Mouse (Mus musculus): ENCODE data around the gene Zfp385a.
A peak's percentile ranks its signal among the peaks of the same experiment; 100 is the strongest.

The Zfp385a gene

DNA sequence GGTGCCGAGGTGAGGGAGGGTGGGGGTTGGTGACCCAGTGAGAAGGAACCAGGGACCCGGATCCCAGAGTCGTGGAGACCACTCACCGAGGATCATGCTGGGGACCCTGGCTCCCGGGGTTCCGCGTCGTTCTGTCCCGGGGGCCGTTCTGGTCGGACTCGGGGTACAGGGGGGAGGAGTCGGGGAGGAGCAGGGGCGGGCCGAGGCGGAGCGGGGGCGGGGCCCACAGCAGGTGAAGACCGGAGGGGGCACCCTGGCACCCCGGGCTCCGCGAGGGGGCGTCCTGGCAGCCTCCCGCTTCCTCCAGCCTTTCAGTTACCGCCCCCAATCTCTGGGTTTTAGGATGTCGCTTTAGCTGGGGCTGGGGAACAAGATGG is at the start of gene Zfp385a:
Zfp385a (minus strand) TSS at position 133 of the 377 bp plus-strand sequence.
- DNase-seq (ENCODE audit: low spot score in 2 of 2), result peak; percentile 55 to 68

DNA sequence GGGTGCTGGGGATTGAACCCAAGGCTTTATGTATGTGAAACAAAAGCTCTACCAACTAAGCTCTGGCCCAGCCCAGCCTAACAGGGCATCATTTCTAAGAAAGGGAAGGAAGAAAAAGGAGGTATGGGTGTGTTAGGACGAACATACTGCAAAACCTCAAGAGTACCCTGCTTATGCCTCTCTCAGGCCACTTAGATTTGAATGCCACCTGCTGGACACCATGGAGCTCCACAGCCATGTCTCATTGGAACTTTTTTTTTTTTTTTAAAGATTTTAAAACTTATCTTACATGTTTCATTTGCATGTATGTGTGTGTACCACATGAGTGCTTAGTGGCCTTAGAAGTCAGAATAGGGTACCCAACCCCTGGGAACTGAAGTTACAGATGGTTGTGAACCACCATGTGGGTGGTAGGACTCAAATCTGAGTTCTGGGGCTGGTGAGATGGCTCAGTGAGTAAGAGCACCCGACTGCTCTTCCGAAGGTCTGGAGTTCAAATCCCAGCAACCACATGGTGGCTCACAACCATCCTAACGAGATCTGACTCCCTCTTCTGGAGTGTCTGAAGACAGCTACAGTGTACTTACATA is 48.8 kb upstream of the Zfp385a start:
- DNase-seq (ENCODE audit: low spot score in 2 of 2), result no peak

DNA sequence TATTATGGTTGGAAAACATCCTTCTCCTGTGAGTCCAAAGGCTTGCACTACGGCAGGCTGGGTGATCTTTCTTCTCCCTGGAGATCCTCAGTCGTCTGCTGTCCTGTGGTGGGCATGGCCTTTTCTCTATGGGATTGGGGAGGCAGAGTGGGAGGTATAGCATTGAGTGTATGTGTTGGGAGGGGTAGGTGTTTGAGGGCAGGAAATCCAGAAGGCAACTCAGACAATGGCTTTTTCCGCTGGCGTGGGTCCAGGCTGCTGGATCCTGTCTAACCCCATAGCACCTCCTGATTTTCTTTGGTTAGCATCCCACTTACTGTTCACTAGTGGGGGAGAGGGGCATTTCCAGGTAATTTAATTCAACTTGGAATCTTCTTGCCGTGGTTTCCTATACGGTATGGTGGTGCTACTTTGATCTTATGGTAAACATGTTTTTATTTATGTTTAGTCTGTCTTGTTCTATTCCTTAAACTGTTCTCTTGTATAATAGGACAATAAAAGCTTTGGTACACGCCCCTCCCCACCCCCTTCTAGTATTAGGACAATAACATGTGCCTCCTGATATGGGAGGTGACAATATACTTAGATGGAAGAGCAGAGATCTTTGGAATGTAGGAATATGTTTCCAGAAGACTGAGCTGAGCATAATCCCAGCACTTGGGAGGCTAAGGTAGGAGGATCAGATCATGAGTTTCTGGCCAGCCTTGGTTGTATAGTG is 44.0 kb upstream of the Zfp385a start:
- DNase-seq (ENCODE audit: low spot score in 2 of 2), result no peak

DNA sequence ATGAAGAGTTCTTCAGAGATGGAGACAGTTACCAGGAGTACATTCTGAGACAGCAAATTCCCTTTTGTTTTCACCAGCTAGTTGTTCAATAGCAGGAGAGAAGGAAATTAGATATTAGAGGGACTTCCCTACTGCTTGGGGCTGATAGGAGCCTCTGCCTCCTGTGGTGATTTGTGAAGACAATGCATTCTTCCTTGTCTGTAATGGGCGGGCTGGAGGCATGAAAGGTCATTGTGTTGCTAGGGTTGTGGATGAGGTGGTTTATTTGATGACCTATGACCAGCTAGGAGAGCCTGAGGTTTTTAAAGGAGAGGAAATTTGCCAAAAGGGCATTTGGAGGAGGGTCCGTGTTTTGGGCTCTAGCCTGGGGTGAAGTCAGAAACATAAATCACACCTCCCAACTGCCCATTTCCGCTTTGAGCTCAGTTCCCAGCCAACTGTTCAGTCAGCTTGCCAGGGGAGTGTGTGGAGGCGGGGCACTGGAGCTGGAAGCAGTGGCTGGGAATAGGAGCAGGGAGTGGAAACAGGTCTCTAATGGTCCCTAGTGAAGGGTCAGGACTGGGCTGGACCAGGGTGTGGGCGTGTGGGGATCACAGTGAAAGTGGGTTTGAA is 43.0 kb upstream of the Zfp385a start:
- DNase-seq (ENCODE audit: low spot score in 2 of 2), result no peak

DNA sequence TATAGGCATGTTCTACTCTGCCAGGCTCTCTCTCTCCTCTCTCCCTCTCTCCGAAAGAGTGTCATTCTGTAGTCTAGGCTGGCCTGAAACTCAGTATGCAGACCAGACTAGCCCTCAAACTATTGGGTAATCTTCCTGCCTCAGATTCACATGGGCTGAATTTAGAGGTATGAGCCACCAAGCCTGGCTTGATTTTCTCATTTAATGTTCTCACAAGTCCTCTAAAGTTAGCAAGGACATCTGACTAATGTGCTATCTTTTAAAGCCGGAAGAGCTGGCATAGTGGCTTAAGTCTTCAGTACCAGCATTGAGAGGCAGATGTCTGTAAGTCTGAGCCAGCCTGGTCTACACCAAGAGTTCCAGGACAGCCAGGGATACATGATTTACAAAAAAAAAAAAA is 42.2 kb upstream of the Zfp385a start:
- DNase-seq (ENCODE audit: low spot score in 2 of 2), result no peak

DNA sequence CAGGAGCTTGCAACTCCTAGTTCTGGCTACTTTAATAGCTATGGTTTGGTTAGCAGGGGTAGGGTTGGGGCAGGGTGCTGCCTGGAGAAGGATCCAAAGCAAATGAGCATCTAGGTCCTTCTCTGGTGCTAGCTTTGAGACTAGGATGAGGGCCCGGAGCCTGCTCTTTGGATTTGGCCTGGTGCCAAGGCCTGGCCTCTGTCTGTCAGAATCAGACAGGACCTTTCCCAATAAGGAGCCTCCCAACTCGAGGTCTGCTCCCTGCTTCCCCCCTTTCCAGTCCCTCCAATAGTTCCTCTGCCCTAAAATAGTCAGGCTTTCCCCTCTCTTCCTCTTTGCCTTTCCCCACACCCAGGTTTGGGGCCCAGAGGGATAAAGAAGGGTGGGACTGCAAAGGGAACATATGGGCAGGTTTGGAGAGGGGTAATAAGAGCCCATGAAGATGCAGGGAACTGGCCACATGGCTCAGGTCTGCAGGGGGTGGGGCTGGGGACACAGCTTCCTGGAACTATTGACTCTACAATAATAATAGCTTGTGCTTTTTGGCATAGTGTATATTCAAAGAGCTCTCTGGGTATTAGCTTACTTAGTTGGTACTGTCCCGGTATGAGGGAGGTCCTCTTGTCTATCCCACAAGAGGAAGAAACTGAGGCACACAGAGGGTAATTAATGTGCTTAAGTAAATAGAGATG is 38.9 kb upstream of the Zfp385a start:
- DNase-seq (ENCODE audit: low spot score in 2 of 2), result no peak

DNA sequence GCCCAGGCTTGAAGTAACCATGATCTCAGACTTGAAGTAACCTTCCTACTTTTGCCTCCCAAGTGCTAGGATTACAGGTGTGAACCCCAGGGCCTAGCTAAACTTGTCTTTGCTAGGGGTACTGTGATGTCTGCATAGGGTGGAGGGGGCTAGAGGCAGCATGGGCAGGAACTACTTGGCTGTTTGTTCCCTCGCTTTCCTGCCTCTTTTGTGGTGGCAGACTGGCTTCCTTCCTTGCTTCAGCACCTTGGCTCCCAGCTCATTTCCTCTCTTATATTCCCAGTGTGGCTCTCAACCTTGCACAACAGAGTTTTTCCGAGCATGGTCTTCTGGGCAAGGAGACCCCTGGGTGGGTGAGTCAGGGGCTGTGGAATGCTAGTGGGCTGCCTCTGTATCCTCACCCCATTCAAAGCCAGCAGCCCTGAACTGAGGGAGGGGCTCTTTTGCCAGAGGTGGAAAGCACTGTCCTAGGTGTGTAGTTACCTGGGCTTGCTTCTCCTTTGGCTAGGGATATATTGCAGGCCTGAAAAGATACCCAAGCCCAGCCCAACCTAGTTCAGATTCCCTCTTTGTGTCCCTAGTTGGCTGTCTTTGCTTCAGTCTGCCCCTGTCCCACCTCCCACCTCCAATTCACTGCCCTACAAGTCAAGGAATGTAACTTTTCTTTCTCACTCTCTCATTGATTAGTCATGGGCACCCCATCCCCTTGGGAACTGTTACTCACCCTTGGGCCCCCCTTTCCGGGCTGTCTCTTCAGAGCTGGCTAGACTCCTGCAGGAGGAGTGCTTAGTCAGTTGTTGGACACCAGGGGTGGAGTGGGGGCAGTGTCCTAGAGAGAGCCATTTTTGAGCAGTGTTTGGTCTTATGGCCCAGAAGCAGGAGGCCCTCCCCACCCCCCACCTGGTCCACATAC is 38.1 kb upstream of the Zfp385a start:
- DNase-seq (ENCODE audit: low spot score in 2 of 2), result no peak

DNA sequence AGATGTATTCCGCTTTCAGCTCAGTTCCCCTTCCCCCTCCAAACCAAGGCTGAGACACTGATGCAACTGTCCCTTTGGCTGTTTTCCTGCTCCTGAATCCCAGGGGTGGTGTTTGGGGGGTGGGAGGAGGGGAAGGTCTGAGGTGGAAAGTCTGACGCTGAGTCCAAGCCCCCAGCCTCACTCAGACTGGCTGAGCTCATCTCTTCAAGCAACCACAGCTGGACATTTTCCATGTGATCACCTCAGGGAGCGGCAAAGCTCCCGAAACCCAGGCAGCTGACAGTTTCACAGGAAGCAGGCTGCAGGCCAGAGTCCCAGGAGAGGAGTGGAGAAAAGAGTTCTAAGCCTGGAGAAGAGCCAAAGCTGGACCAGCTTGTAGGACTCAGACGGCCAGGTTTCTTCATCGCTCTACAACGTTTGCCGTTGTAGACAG is 37.0 kb upstream of the Zfp385a start:
- no peak for DNase-seq (ENCODE audit: low spot score in 2 of 2)

DNA sequence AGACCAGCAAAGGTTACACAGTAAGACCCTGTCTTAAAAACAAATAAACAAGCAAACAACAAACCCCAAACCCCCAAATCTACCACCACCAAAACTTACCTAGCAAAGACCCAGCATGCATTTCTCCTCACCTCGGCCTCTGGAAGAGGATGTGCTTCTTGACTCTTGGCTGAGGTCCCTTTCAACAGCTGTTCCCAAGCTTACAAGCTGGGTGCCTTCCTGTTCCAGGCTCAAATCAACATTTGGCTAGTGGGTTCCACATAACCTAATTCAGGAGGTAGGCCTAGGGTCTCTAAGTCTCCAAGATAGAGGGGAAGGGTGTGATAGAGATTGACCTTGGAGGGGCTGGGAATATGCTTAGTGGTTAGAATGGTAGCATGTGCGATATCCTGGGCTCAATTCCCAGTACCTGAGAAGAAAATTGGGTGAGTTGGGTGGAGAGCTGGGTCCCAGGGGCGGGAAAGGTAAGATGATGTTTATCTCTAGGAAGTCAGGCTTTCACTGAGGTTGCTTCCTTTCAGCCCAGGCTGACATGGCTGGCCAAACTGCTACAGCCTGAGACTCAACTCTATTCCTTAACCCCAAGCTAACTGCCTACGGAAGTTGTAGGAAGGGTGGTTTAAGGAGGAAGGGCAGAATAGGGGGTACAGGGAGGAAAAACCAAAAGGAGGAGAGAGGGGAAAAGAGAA is 35.4 kb upstream of the Zfp385a start:
- DNase-seq (ENCODE audit: low spot score in 2 of 2), result no peak

DNA sequence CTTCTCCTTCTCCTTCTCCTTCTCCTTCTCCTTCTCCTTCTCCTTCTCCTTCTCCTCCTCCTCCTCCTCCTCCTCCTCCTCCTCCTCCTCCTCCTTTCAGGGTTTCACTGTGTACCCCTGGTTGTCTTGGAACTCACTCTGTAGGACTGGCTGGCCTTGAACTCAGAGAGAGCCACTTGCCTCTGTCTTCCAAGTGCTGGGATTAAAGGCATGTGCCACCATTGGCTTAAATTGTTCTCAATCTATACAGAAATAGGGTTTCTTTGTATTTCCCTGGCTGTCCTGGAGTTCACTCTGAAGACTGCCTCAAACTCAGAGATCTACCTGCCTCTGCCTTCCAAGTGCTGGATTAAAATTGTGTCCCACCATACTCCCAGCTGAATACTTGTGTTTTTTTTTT is 32.6 kb upstream of the Zfp385a start:
- no peak for DNase-seq (ENCODE audit: low spot score in 2 of 2)

DNA sequence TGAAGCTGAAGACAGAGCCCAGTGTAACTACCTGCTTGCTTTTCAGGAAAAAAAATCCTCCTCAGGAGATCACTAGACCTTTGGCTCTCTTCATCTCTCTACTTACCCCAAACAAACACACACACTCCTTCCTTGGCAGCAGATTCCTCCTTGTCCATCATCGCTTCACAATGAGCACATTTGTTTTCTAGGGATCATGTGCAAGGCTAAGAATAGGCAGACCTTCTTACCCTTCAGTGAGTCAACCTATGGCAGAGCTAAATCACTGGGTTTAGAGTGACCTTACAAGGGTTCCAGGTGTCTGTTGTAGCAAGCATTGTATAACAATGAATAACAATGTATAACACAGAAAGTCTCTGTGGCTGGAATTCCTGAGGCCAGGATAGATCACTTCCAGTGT is 31.8 kb upstream of the Zfp385a start:
- no peak for DNase-seq (ENCODE audit: low spot score in 2 of 2)

DNA sequence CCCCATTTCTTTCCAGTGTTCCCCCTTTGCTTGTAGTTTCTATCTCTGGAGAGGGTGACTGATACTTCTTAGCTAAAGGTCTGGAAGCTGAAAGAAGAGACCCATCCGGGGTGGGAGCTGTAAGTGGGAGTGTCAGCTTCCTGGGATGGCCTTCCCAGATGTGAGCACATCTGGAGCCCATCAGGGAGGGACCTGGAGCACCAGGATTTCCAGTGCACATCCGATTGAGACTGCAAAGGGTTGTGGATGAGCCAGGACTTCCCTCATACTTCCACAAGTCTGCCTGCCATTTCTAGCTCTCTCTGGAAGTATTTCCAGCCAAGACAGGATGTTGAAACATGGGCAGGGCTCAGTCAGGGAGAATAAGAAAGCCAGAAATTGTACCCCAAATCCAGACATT is 31.3 kb upstream of the Zfp385a start:
- DNase-seq (ENCODE audit: low spot score in 2 of 2), result no peak

DNA sequence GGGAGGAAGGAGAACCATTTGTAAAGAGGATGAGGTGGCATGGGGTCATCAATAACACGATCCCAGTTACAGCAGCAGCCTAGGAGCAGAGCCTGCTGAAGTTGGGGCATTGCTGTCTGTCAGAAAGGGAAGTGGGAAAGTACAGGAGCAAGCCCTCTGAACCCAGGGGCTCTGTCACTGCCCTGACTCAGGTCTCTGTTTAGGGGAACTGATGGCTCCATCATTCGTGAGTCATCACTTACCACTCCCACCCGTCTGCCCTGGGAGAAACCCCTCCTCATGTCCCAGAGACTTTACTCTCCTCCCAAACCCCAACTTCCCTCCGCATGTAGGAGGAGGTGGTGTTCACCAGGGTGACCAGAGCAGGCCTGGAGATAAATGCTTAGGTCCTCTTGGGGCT is 30.6 kb upstream of the Zfp385a start:
- no peak for DNase-seq (ENCODE audit: low spot score in 2 of 2)

DNA sequence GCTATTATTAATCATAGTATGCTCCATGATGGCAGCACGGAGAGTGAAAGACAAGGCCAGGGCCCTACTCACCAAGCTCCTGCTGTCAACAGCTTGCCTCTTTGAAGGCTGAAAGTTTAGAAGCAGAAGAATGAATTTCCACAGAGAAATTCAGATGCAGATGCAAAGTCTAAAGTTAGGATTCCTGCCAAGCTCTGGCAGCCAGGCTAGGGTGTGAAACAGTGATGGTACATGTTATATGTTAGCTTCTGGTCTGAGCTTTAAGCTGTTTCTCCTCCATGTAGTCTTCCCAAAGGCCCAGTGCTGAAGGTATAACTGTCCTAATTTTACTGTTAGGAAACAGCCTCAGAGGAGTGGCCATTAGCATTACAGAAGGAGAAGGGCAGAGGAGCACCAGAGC is 29.2 kb upstream of the Zfp385a start:
- DNase-seq (ENCODE audit: low spot score in 2 of 2), result no peak

DNA sequence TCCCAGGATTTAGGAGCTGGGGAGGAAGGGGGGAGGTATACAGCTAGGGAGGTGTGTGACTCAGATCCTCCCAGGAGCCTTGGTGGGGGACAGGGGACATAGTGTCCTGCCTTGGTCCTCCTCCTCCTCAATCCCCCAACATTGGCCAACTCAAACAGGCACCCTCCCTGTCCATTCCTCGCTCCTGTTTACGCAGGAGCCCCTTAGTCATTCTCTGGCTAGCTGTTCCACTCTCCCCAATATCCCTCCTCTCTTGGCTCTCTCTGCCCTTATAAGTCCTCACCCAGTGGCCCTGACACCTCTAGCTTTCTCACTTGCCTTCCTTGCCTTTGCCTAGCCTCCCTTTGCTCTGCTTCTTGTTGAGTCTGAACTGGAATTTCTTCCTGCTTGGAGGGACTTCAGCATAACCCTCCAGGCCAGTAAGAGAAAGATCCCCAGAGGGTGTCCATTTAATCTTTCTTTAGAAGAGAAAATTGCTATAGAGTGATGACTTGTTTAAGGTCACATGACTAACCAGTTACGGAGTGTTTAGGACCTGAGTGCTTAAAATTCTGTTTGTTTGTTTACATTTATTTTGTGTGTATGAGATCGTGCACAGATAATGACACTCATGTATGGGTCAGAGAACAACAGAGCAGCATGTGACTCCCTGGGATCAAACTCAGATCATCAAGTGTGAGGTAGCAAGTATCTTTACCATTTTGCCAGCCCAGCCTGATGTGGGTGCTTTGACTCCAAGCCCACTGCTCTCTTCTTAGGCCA is 28.5 kb upstream of the Zfp385a start:
- DNase-seq (ENCODE audit: low spot score in 2 of 2), result no peak

DNA sequence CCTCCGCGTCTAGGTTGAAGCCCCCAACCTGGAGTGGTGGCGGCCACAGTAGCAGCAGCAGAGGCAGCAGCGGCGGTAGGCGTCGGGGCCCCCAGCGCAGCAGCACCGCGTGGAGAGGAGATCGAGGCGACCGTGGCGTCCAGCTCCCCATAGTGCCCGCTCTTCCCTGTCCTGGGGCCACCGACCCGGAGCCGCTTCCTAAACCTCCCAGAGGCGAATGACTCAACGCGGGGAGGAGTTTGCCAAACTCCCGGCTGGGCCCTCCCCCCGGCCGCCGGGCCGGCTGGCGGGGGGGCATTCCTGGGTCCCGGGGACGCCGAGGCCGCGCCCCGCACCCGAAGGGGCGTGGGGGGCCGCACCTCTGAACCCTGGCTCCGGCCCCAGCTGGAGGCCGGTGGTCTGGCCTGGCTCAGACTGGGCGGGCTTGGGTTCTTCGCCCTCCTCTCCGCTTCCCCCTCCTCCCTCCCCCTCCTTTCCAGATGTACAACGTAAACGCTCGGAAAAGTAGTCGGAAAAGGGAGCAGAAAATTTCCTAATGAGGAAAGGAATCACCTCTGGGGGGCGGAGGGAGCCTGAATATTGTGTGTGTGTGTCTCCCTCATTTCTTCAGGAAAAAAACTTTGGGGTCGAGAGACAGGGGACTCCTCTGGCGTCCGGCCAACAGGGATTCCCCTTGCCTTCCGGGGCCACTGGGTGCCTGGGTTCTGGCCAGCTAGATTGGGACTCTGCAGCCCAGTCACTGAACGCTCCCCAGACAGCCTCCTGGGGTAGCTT is 26.7 kb upstream of the Zfp385a start, which contains the start of gene Itga5:
Itga5 (minus strand) TSS at position 388 of the 774 bp plus-strand sequence.
- no peak for DNase-seq (ENCODE audit: low spot score in 2 of 2)

DNA sequence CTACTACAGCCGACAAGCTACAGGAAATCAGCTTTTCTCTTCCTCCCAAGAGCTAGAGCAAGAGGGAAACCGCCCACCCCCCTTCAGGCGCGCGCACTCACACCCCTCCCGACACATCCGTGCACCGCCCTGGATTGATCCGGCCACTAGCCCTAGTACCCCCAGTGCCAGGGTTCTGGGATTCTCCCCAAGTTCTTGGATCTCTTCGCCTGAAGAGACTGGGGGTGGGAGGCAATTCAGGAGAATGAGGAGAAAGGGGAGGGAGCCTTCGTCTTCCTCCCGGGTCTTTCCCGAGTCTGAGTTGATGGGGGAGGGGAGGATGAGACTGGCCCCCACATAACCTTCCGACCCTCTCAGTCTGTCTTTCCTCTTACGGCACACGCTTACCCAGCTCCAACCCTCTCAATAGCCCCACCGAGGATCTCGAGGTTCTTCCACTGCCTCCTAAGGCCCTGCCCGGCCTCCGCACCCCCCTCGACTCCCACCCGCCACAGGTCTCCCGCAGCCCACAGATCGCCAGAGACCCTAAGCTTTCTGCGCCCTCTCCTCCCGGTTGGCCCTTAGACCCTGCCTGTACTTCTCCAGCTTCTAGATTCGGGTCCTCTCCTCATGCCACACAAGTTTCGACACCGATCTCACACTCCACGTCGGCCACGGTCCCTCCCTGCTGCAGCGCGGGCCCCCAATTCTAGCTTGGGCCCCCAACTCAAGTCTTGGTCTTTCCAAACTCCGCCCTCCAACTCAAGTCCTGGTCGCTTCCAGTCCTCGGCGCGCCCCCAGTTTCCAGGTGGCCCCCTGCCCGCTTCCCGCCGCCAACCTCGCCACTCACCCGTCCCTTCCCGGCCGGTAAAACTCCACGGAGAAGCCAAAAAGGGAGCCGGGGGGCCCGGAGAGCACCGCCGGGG is 25.8 kb upstream of the Zfp385a start:
- no peak for DNase-seq (ENCODE audit: low spot score in 2 of 2)

DNA sequence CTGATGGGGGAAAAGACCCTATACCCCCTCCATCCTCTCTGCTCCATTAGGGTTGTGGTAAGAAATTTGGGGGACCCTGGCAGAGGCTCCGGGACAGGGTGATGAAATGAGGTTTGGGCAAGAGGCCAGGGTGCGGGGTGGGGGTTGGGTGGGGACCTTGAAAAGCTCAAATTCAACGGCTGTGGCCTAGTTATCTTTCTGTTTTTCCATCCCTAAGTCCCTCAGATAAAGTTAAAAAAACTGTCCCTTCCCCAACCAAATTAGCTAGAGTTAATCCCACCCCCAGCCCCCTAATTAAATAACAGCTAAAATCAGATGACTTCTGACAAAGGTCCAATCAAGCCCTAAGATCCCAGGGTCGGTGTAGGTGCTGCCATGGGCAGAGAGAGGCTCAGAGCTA is 24.9 kb upstream of the Zfp385a start:
- no peak for DNase-seq (ENCODE audit: low spot score in 2 of 2)
